Mouse (Mus musculus): ENCODE data around the gene Smagp. TPM values are rescaled to one million over a fixed set of nuclear protein-coding genes. Genes with fewer than 3 reads are reported as not detected.

Gene Smagp
- polyA plus RNA-seq, 1 experiment from 2014 or later = 11.4 TPM

DNA sequence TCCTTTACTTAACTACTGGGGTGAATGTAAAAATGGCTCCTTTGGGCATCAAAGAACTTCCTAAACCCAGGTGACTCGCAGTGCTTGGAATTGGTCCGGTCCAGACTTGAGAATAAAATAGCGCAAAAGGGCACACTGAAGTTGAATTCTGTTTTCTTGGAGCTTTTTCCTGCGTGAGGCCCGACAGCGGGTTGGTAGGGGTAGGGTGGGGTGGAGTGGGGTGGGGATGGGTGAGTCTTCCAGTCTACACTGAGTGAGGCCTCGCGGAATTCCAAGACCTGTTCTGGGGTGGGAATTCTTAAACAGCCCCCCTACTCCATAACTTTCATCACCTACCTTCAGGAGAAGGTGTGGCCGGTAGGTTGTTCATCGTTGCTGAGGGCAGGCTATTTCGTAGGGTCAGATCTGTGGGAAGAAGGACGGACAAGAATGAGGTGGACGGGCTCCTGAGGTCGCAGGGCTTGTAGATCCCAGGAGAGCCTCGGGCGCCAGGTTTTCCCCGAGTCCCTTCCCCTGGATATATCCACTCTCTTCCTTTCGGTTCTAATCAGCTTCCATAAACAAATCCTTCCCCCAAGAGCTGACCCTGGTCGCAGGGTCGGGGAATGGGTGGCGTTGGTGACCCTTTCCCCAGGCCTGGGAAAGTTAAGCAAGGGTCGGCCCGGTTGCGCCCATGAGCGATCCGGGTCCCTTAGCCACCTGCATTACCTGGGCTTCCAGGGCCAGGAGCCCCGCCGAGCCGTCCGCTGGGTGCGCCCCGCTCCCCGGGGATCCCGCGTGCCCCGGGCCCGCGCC lies 692 bp downstream of the Smagp start:
- Histone ChIP-seq H3K9ac (peak overlapping the region; percentile 62), H3K36me3 (no peaks in the 10 kb centered on the region; the same call in 1 of the 2 replicates), H3K27me3 (replicated peaks) (peaks cover 68% of the 10 kb centered on the region), H3K9me3 (replicated peaks) (no peaks in the 10 kb centered on the region), H3K4me2 (peak overlapping the region; percentile 80), H3K4me1 (peaks cover 43% of the 10 kb centered on the region), H3K4me3 (peak overlapping the region; percentile 59), H3K27ac (0 out of 2 replicates have a peak overlapping the region, but pooled peaks have one; percentile 12)
- WGBS (ENCODE audit: insufficient replicate concordance) = 5% methylated on average over 38 of the region's 38 CpGs
- no peak for ATAC-seq

DNA sequence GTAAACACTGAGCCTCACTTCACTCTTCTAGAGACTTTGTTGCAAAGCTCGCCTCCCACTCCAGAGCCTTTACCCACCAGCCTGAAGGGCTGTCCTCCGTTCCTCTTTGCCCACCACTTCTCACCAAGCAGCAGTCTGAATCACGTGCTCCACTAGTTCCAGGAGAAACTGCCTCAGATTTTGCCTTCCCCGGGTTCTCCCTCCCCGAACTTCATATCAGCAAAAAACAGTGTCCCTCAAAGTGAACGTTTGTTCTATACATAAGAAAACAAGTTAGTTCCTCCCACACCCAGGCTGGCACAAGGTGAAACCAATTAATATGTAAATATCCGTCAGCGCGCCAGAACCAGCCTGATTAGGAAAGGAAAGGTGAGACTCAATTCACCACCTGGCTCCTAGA lies 1.5 kb downstream of the Smagp start:
- Histone ChIP-seq H3K4me2 (no peak overlapping the region), H3K9me3 (replicated peaks) (no peaks in the 10 kb centered on the region), H3K27ac (no peak overlapping the region), H3K4me3 (0 out of 2 replicates have a peak overlapping the region, but pooled peaks have one; percentile 59), H3K27me3 (replicated peaks) (peaks cover 74% of the 10 kb centered on the region), H3K36me3 (no peaks in the 10 kb centered on the region), H3K4me1 (peaks cover 43% of the 10 kb centered on the region), H3K9ac (no peak overlapping the region)
- no peak for ATAC-seq
- 13% methylated on average over 9 of the region's 9 CpGs for WGBS (ENCODE audit: insufficient replicate concordance)

DNA sequence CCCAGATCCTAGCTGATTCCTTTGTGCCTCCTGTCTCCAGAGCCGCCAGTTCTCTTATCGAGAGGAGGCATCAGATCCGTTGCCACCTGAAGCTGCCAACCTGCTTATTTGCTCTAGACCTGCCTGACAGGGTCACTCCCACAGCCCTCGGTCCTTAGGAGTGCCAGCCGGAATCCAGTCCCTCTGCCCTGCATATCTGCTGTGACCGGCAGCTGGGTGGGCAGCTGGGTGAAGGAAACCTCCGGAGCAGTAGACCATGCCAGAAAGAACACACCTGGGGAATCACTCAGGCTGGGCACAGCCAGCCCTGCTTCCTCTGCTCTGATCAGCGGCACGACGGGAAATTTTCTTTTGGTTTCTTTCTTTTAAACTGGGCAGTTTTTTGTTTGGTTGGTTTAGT lies 3.4 kb downstream of the Smagp start:
- ATAC-seq = no peak
- Histone ChIP-seq H3K36me3 (no peaks in the 10 kb centered on the region), H3K27ac (no peak overlapping the region), H3K4me1 (peaks cover 49% of the 10 kb centered on the region), H3K27me3 (replicated peaks) (peaks cover 71% of the 10 kb centered on the region), H3K9ac (no peak overlapping the region), H3K9me3 (replicated peaks) (no peaks in the 10 kb centered on the region), H3K4me2 (no peak overlapping the region), H3K4me3 (no peak overlapping the region)
- 78% methylated on average over 10 of the region's 10 CpGs for WGBS (ENCODE audit: insufficient replicate concordance)

DNA sequence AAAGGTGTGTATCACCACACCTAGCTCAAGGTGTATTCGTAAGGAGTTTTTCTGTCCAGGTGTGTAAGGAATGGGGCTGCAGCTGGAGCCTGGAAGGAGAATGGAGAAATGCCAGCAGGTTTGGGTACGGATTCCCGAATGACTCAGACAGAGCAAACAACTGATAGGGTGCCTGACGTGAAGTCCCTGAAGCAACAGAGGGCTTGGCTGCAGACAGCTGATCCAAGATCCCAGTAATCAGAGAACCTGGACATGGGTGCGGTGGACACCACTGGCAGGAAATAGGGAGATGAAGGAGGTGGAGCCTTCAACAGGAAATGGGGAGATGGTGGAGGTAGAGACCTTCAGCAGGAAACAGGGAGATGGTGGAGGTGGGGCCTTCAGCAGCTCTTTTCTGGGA lies 4.4 kb downstream of the Smagp start:
- Histone ChIP-seq H3K9me3 (replicated peaks) (no peaks in the 10 kb centered on the region), H3K4me2 (no peak overlapping the region), H3K36me3 (no peaks in the 10 kb centered on the region), H3K4me1 (peaks cover 58% of the 10 kb centered on the region), H3K27ac (no peak overlapping the region), H3K9ac (no peak overlapping the region), H3K4me3 (no peak overlapping the region), H3K27me3 (replicated peaks) (peaks cover 61% of the 10 kb centered on the region)
- no peak for ATAC-seq
- whole genome bisulfite sequencing (ENCODE audit: insufficient replicate concordance) = 53% methylated on average over 5 of the region's 5 CpGs

DNA sequence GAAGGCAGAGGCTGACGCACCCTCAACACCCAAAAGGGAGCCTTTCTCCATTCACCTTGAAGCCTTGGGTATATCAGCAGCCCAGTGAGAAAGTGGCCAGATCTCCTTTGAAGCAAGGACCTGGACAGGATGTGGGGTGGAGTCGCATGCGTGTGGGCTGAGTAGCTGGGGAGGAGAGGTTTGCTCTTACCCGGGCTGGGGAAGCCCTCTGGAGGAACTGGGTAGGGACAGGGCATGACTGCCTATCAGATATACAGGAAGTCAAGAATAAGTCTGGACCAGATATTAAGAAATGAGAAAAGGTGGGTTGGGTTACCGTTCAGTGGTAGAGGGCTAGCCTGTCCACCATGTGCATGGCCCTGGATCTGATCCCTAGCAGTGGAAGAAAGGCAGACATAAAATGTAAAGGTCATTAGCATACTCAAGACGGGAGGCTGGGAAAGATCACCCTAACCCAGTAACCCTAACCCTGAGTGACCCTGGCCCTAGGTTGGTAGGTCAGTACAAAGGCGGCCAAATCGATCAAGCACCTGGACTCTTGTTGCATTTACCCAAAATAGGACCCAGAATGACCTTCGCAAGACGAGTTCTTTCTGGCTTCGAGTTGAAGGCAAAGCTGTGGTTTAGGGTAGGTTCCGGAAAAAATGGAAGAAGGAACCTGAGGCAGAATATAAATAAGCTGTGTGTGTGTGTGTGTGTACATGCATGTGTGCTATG lies 5.1 kb downstream of the Smagp start:
- peaks cover 54% of the 10 kb centered on the region for H3K4me1 ChIP-seq
- ATAC-seq = no peak
- no peak overlapping the region for H3K4me3 ChIP-seq
- 41% methylated on average over 12 of the region's 12 CpGs for WGBS (ENCODE audit: insufficient replicate concordance)
- H3K9ac ChIP-seq = no peak overlapping the region
- no peaks in the 10 kb centered on the region for H3K36me3 ChIP-seq
- H3K4me2 ChIP-seq = no peak overlapping the region
- H3K9me3 ChIP-seq (replicated peaks) = no peaks in the 10 kb centered on the region
- no peak overlapping the region for H3K27ac ChIP-seq
- peaks cover 54% of the 10 kb centered on the region for H3K27me3 ChIP-seq (replicated peaks)

DNA sequence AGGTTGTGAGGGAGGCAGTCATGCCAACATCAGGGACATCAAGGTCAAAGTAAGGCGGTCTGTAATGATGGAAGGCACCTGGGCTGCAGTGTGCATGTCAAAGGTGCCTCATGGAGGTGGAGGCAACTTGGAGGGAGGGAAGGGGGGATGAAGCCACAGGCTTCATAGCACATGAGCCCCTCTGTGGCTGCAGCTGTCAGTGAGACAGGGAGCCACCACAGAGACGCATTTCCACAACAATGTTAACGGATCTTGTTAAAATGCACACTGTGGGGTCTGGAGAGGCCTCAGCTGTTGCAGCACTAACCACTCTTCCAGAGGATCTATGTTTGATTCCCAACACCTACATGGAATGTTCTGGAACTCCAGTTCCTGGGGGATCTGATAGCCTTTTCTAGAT lies 6.6 kb downstream of the Smagp start:
- Histone ChIP-seq H3K27me3 (replicated peaks) (peaks cover 39% of the 10 kb centered on the region), H3K4me2 (no peak overlapping the region), H3K4me3 (no peak overlapping the region), H3K36me3 (no peaks in the 10 kb centered on the region), H3K27ac (no peak overlapping the region), H3K4me1 (peaks cover 40% of the 10 kb centered on the region), H3K9me3 (replicated peaks) (no peaks in the 10 kb centered on the region), H3K9ac (no peak overlapping the region)
- WGBS (ENCODE audit: insufficient replicate concordance) = 82% methylated on average over 3 of the region's 3 CpGs
- ATAC-seq = no peak

DNA sequence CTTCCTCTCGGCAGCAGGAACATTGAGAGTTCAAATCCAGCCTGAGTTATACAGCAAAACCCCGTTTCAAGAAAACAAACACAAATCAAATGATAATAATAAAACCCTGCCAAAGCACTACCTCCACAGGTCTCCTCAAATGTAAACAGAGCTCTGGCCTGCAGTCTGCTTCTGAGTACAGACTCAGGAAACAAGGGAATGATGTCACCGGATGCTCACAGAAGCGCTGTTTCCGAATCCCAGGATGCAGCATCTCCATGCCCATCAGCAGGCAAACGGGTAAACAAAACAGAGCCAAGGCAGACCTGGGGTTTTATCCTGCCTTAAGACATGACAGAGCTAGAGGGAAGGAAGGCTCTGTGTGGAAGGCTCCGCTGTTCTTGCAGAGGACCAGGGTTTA lies 7.9 kb downstream of the Smagp start:
- 47% methylated on average over 7 of the region's 7 CpGs for WGBS (ENCODE audit: insufficient replicate concordance)
- peaks cover 41% of the 10 kb centered on the region for H3K4me1 ChIP-seq
- no peaks in the 10 kb centered on the region for H3K36me3 ChIP-seq
- H3K4me2 ChIP-seq = no peak overlapping the region
- no peak overlapping the region for H3K4me3 ChIP-seq
- no peak for ATAC-seq
- H3K27me3 ChIP-seq (replicated peaks) = peaks cover 28% of the 10 kb centered on the region
- H3K9ac ChIP-seq = no peak overlapping the region
- H3K9me3 ChIP-seq (replicated peaks) = no peaks in the 10 kb centered on the region
- H3K27ac ChIP-seq = no peak overlapping the region

DNA sequence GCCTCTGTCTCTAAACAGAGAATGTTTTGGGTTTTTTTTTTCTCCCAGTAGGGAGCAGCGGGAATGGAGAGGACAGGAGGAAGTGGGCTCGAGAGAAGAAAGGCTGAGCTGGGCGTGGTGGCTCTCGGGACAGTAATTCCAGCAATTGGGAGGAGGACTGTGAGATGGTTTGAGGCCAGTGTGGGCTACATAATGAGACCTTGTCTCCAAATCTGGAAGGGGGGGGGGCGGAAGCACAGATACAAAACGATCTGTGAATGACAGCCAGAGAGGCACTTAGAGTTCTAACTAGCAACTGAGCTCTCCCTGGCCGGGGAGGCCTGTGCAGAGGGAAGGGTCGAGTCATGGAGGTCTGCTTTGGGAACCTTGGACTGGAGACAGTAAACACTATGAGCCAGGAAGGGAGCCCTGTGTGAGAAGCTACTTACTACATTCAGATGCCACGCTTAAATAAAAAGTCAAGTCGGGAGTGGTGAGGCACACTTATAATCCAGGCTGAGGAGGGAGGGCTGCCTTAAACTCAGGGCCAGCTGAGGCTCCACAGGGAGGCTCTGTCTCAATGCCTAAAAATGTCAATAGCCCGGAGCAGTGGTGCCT lies 8.9 kb downstream of the Smagp start:
- Histone ChIP-seq H3K27ac (0 out of 2 replicates have a peak overlapping the region, but pooled peaks have one; percentile 16), H3K4me1 (peaks cover 35% of the 10 kb centered on the region), H3K9me3 (replicated peaks) (no peaks in the 10 kb centered on the region), H3K27me3 (replicated peaks) (peaks cover 18% of the 10 kb centered on the region), H3K9ac (no peak overlapping the region), H3K36me3 (no peaks in the 10 kb centered on the region), H3K4me2 (0 out of 2 replicates have a peak overlapping the region, but pooled peaks have one; percentile 14), H3K4me3 (no peak overlapping the region)
- ATAC-seq = no peak
- WGBS (ENCODE audit: insufficient replicate concordance) = 29% methylated on average over 11 of the region's 11 CpGs

DNA sequence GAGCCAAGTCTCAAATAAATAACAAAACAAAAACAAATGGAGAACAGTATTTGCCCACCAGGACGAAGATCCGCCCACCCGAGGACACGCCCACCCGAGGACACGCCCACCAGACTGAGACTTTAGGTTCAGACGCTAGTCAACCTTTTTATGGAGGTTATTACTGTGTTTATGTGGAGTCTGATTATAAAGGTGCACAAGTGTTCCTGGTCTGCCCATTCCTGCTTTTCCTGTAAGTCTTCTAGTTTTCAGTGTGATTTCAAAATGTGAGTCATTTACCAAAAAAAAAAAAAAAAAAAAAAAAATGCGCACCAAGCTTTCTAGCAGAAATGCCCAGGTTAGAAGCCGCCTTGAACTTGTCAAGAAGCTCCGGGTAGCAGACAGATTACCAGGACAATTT lies 9.5 kb downstream of the Smagp start:
- H3K4me2 ChIP-seq = no peak overlapping the region

DNA sequence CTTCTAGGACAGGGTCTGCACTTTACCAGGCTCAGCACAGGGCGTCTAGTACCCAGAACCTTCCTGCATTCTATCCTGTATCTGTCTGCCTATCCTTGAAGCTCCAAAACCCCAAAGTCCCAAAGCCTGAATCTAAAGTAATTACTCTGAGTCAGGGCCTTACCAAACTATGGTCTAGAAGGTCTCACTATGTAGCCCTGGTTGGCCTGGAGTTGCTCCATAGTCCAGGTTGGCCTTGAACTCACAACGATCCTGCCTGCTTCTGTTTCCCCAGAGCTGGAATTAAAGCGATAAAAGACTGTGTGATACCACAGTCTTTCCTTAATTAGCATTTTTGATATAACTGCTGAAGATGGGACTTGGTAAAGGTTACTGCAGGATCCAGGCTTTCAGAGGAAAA lies 12.3 kb downstream of the Smagp start:
- Histone ChIP-seq H3K9me3 (replicated peaks) (no peaks in the 10 kb centered on the region), H3K4me3 (no peak overlapping the region), H3K4me1 (peaks cover 18% of the 10 kb centered on the region), H3K4me2 (no peak overlapping the region), H3K27me3 (replicated peaks) (no peaks in the 10 kb centered on the region), H3K36me3 (peaks cover 25% of the 10 kb centered on the region), H3K9ac (no peak overlapping the region), H3K27ac (no peak overlapping the region)
- ATAC-seq = no peak
- WGBS (ENCODE audit: insufficient replicate concordance) = 75% methylated on average over 3 of the region's 3 CpGs

More for the DNA sequence above, 9.5 kb downstream of the Smagp start:
- 15% methylated on average over 10 of the region's 10 CpGs for WGBS (ENCODE audit: insufficient replicate concordance)
- ATAC-seq = no peak
- no peak overlapping the region for H3K9ac ChIP-seq
- H3K27ac ChIP-seq = no peak overlapping the region
- H3K4me1 ChIP-seq = peaks cover 29% of the 10 kb centered on the region
- peaks cover 15% of the 10 kb centered on the region for H3K27me3 ChIP-seq (replicated peaks)
- H3K36me3 ChIP-seq = no peaks in the 10 kb centered on the region
- no peaks in the 10 kb centered on the region for H3K9me3 ChIP-seq (replicated peaks)
- H3K4me3 ChIP-seq = no peak overlapping the region

DNA sequence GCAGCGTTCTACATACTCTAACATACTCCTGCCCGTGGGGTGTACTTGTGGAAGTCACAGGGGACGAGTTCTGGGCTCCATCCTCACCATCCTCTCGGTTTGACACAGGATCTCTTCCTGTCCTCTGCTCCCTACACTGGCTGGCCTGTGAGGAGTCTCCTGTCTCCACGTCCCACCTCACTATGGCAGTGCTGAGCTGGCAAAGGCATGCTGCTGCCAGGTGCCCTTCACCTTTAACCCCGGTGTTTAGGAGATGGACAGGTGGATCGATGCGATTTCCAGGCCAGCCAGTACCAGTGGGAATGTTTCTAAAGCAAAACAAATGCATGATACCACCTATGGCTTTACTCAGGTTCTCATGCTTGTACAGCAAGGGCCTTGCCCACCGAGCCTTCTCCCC lies 13.0 kb downstream of the Smagp start:
- Histone ChIP-seq H3K4me3 (no peak overlapping the region), H3K27me3 (replicated peaks) (no peaks in the 10 kb centered on the region), H3K4me1 (peaks cover 14% of the 10 kb centered on the region), H3K9me3 (replicated peaks) (no peaks in the 10 kb centered on the region), H3K27ac (no peak overlapping the region), H3K36me3 (peaks cover 32% of the 10 kb centered on the region), H3K4me2 (no peak overlapping the region), H3K9ac (no peak overlapping the region)
- WGBS (ENCODE audit: insufficient replicate concordance) = 71% methylated on average over 9 of the region's 9 CpGs
- ATAC-seq = no peak

DNA sequence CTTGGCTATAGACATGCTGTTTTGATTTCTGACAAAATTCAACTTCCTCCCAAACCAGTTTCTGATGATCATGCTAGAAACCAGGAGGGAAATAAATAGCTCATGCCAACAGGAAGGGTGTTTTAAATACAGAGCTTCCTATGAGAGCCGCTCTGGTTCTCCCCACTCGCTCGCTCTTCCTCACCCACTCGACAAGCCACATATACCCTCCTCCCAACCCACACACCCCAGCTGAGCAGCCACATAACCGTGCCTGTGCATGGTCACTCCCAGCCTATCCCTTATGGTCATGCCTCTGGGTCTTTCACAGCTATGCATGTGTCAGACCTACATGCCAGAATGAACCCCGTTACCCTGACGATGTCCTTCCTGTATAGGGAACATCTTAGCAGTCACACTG lies 14.6 kb downstream of the Smagp start:
- Histone ChIP-seq H3K27me3 (replicated peaks) (no peaks in the 10 kb centered on the region), H3K9ac (no peak overlapping the region), H3K4me3 (no peak overlapping the region), H3K27ac (no peak overlapping the region), H3K4me2 (no peak overlapping the region), H3K36me3 (peaks cover 47% of the 10 kb centered on the region), H3K9me3 (replicated peaks) (no peaks in the 10 kb centered on the region), H3K4me1 (peaks cover 5% of the 10 kb centered on the region; the same call in 1 of the 2 replicates)
- ATAC-seq = no peak
- 66% methylated on average over 7 of the region's 7 CpGs for WGBS (ENCODE audit: insufficient replicate concordance)

All from liver, embryonic 12.5 days (tissue).